Mouse (Mus musculus): Measurements from ENCODE around the gene Pkd2. TPM values are rescaled to one million over a fixed set of nuclear protein-coding genes. Genes with fewer than 3 reads are reported as not detected.

The Pkd2 gene
- total and polyA plus RNA-seq, 3 experiments = not detected

DNA sequence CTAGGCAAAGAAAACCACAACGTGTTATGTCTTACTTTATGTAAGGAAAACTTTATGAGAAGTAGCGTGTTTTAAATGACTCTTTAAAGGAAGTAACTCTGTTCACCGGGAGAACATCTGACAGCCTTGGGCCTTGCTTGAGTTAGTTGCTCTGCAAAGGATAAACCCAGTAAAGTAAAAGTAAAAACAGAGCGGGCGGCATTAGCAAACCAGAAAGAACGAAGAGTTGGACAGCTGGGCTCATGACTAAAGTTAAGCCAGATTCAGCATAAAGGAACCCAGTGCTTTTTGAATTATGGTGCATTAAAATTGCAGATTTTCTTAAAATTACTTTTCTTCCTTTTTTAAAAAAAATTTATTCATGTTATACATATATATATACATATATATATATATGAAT is 4.7 kb upstream of the Pkd2 start:
- TF ChIP-seq GATA1 (IDR thresholded peaks at IDR 0.05; ENCODE audit: low read depth, low read length) = no peak
- TF ChIP-seq ZC3H11A (IDR thresholded peaks at IDR 0.05; ENCODE audit: low read depth, low read length) = no peak
- TF ChIP-seq HCFC1 (IDR thresholded peaks at IDR 0.05; ENCODE audit: low read depth, low read length) = no peak
- TF ChIP-seq EP300 (IDR thresholded peaks at IDR 0.05; ENCODE audit: low read depth in 1 of 2, low read length in 2 of 2) = no peak
- no peak for TF ChIP-seq MYB (IDR thresholded peaks at IDR 0.05; ENCODE audit: low read depth, low read length)
- no peak for TF ChIP-seq ZMIZ1 (IDR thresholded peaks at IDR 0.05; ENCODE audit: low read depth, low read length)
- TF ChIP-seq ZNF384 (IDR thresholded peaks at IDR 0.05; ENCODE audit: low read depth, low read length) = no peak
- no peak for TF ChIP-seq RCOR1 (IDR thresholded peaks at IDR 0.05; ENCODE audit: low read depth, low read length)
- TF ChIP-seq NELFE (IDR thresholded peaks at IDR 0.05; ENCODE audit: low read depth, low read length) = no peak
- no peak for TF ChIP-seq E2F4 (IDR thresholded peaks at IDR 0.05; ENCODE audit: borderline replicate concordance, low read depth, low read length)
- Histone ChIP-seq H3K4me3 (ENCODE audit: control insufficient read depth in 1 of 2, insufficient read depth in 1 of 2, low read depth in 2 of 2, low read length in 2 of 2) (no peak overlapping the region), H3K27me3 (ENCODE audit: control insufficient read depth in 1 of 2, insufficient read depth in 2 of 2, low read length in 2 of 2) (no peaks in the 10 kb centered on the region), H3K27ac (ENCODE audit: control insufficient read depth, low read depth, low read length) (no peak overlapping the region), H3K36me3 (ENCODE audit: control insufficient read depth in 1 of 2, insufficient read depth in 2 of 2, low read length in 2 of 2) (no peaks in the 10 kb centered on the region), H3K4me1 (ENCODE audit: control insufficient read depth in 1 of 2, insufficient read depth in 2 of 2, low read length in 2 of 2) (no peaks in the 10 kb centered on the region), H3K79me2 (ENCODE audit: control insufficient read depth, insufficient read depth, low read length, poor library complexity) (no peaks in the 10 kb centered on the region), H3K9ac (ENCODE audit: control insufficient read depth, low read depth, low read length, poor library complexity, severe bottlenecking) (no peak overlapping the region), H3K9me3 (replicated peaks; ENCODE audit: insufficient read depth, low read length) (no peaks in the 10 kb centered on the region)
- no peak for DNase-seq (ENCODE audit: low read depth, low spot score)

DNA sequence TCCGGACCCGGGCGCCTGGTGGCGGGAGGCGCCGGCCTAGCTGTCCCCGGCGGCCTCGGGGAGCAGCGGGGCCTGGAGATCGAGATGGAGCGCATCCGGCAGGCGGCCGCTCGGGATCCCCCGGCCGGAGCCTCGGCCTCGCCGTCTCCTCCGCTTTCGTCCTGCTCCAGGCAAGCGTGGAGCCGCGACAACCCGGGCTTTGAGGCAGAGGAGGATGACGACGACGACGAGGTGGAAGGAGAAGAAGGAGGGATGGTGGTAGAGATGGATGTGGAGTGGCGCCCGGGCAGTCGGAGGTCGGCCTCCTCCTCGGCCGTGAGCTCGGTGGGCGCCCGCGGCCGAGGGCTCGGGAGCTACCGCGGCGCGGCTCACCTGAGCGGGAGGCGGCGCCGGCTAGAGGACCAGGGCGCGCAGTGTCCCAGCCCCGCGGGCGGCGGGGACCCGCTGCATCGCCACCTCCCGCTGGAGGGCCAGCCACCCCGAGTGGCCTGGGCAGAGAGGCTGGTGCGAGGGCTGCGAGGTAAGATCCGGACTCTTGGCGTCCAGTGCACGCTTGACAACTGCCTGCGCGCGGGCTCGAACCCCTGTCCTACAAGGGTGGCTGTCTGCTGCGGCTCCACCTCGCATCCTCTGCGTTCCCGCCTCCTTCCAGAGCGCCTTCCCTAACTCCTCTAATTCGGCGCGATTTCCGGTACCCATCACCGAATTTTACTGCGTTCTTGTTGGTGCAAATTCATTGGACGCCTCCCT is 631 bp downstream of the Pkd2 start:
- Histone ChIP-seq H3K4me1 (ENCODE audit: control insufficient read depth in 1 of 2, insufficient read depth in 2 of 2, low read length in 2 of 2) (no peaks in the 10 kb centered on the region), H3K27ac (ENCODE audit: control insufficient read depth, low read depth, low read length) (no peak overlapping the region), H3K9ac (ENCODE audit: control insufficient read depth, low read depth, low read length, poor library complexity, severe bottlenecking) (no peak overlapping the region), H3K4me3 (ENCODE audit: control insufficient read depth in 1 of 2, insufficient read depth in 1 of 2, low read depth in 2 of 2, low read length in 2 of 2) (no peak overlapping the region), H3K36me3 (ENCODE audit: control insufficient read depth in 1 of 2, insufficient read depth in 2 of 2, low read length in 2 of 2) (no peaks in the 10 kb centered on the region), H3K9me3 (replicated peaks; ENCODE audit: insufficient read depth, low read length) (no peaks in the 10 kb centered on the region), H3K27me3 (ENCODE audit: control insufficient read depth in 1 of 2, insufficient read depth in 2 of 2, low read length in 2 of 2) (no peaks in the 10 kb centered on the region; a peak in 1 of 4 replicates), H3K79me2 (ENCODE audit: control insufficient read depth, insufficient read depth, low read length, poor library complexity) (no peaks in the 10 kb centered on the region)
- TF ChIP-seq MAFK (IDR thresholded peaks at IDR 0.05; ENCODE audit: borderline replicate concordance, low read depth, low read length) (no peak), CHD1 (IDR thresholded peaks at IDR 0.05; ENCODE audit: low read depth, low read length) (no peak), TCF12 (IDR thresholded peaks at IDR 0.05; ENCODE audit: low read depth, low read length) (no peak), POLR2AphosphoS5 (IDR thresholded peaks at IDR 0.05; ENCODE audit: borderline replicate concordance, low read depth, low read length) (no peak), ZC3H11A (IDR thresholded peaks at IDR 0.05; ENCODE audit: low read depth, low read length) (no peak)
- DNase-seq (ENCODE audit: low read depth, low spot score) = no peak

DNA sequence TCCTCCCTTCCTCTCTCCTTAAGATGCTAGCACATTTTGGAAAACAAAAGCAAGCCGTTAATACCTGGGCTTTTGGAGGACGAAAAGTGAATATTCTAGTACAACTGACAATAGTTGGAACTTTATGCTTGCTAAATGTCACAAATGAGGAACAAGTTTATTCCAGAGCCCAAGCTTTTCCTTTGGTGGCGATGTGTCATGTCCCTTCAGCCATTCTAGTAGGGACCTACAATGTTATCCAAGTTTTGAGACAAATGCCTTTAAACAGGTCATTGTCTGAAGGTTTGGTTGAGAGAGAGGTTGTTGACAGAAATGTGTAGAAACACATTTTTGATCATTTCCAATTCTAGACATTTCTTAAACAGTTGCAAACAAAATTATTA is 1.2 kb downstream of the Pkd2 start:
- Histone ChIP-seq H3K27ac (ENCODE audit: control insufficient read depth, low read depth, low read length) (no peak overlapping the region), H3K4me1 (ENCODE audit: control insufficient read depth in 1 of 2, insufficient read depth in 2 of 2, low read length in 2 of 2) (no peaks in the 10 kb centered on the region), H3K9me3 (replicated peaks; ENCODE audit: insufficient read depth, low read length) (no peaks in the 10 kb centered on the region), H3K4me3 (ENCODE audit: control insufficient read depth in 1 of 2, insufficient read depth in 1 of 2, low read depth in 2 of 2, low read length in 2 of 2) (no peak overlapping the region), H3K36me3 (ENCODE audit: control insufficient read depth in 1 of 2, insufficient read depth in 2 of 2, low read length in 2 of 2) (no peaks in the 10 kb centered on the region), H3K79me2 (ENCODE audit: control insufficient read depth, insufficient read depth, low read length, poor library complexity) (no peaks in the 10 kb centered on the region), H3K27me3 (ENCODE audit: control insufficient read depth in 1 of 2, insufficient read depth in 2 of 2, low read length in 2 of 2) (no peaks in the 10 kb centered on the region; a peak in 1 of 4 replicates), H3K9ac (ENCODE audit: control insufficient read depth, low read depth, low read length, poor library complexity, severe bottlenecking) (no peak overlapping the region)
- TF ChIP-seq MEF2A (IDR thresholded peaks at IDR 0.05; ENCODE audit: extremely low read depth, insufficient replicate concordance, low read depth, low read length, poor library complexity, severe bottlenecking) (no peak), GABPA (IDR thresholded peaks at IDR 0.05; ENCODE audit: low read depth, low read length) (no peak), UBTF (IDR thresholded peaks at IDR 0.05; ENCODE audit: borderline replicate concordance, insufficient read depth, low read depth, low read length) (no peak), ZNF384 (IDR thresholded peaks at IDR 0.05; ENCODE audit: low read depth, low read length) (no peak), JUND (IDR thresholded peaks at IDR 0.05; ENCODE audit: low read depth, low read length) (no peak), KAT2A (conservative IDR thresholded peaks at IDR 0.05; ENCODE audit: low read depth, low read length) (no peak), TAL1 (IDR thresholded peaks at IDR 0.05; ENCODE audit: low read length) (no peak), GATA1 (IDR thresholded peaks at IDR 0.05; ENCODE audit: low read depth, low read length) (no peak), ETS1 (IDR thresholded peaks at IDR 0.05; ENCODE audit: low read depth, low read length) (no peak), POLR2A (IDR thresholded peaks at IDR 0.05; ENCODE audit: control insufficient read depth in 1 of 2, insufficient read depth in 1 of 2, low read depth in 1 of 2, low read length in 2 of 2, poor library complexity in 1 of 2) (no peak), MAFK (IDR thresholded peaks at IDR 0.05; ENCODE audit: borderline replicate concordance, low read depth, low read length) (no peak), CTCF (IDR thresholded peaks at IDR 0.05 in 2 of 3, conservative IDR thresholded peaks at IDR 0.05 in 1 of 3; ENCODE audit: control insufficient read depth in 1 of 3, insufficient read depth in 1 of 3, low read depth in 2 of 3, low read length in 3 of 3, poor library complexity in 1 of 3, severe bottlenecking in 1 of 3) (no peak), SMC3 (IDR thresholded peaks at IDR 0.05; ENCODE audit: low read depth, low read length) (no peak), MAX (IDR thresholded peaks at IDR 0.05; ENCODE audit: low read length) (no peak)
- DNase-seq (ENCODE audit: low read depth, low spot score) = no peak
